Mouse (Mus musculus): Measurements from ENCODE around the gene Cenps. TPM values are rescaled to one million over a fixed set of nuclear protein-coding genes. Genes with fewer than 3 reads are reported as not detected.
"Not testable (repeated sequence)": the region's sequence is repeated elsewhere in the genome, so short reads cannot be mapped to it uniquely, and the experiment has no call there.

The Cenps gene
- total RNA-seq, 2 experiments from 2014 or later = 23.8 to 28.4 TPM

DNA sequence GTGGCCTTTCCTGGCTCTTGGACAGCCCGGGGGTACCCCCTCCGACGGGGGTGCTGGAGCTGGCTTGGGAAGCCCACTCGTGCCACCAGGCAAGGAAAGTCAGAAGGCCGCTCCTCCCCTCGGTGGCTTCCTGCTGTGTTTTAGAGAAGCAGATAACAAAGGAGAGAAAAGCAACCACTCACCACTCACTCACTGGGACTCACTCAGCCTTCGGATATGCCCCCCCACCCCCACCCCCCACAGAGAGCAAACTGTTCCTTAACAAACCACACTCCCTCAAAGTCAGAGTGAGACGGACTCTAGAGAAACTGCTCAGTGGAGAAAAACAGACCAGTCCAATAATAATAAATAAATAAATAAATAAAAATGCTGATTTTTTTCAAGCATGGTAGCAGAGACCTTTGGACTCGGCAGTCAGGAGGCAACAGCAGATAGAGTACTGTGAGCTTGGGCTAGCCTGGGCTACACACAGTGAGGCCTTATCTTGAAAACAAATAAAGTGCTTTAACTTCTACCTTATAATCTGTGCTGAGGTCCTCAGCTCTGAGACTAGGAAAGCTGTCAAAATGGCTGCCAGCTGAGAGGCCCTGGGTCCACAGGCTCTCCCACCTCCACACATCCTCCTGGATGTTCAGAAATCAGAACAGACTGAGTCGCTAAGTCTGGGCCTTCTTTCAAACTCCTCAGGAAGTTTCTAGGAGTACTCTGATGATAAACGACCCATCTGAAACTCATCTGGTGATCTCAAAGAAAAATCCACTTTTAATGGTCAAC is 11.9 kb downstream of the Cenps start:
- DNase-seq (ENCODE audit: low spot score in 2 of 2) = no peak

DNA sequence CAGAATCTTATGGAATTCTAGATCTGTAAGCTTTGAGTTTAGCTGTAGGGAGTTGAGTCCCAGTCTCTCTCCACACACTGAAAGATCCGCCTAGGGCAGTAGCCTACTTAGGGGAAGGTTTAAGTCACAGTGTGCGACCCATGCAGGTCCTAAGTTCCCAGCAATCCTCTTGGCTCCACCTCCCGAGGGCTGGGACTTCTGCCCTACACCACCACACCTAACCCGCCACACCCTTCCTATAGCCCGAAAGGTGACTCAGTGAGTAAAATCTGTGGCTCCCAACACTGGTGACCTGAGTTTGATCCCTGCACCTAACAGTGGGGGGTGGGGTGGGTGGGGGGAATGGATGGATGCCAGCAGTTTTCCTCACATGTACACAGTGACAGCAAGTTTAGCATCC is 14.0 kb downstream of the Cenps start:
- DNase-seq (ENCODE audit: low spot score in 2 of 2) = no peak

DNA sequence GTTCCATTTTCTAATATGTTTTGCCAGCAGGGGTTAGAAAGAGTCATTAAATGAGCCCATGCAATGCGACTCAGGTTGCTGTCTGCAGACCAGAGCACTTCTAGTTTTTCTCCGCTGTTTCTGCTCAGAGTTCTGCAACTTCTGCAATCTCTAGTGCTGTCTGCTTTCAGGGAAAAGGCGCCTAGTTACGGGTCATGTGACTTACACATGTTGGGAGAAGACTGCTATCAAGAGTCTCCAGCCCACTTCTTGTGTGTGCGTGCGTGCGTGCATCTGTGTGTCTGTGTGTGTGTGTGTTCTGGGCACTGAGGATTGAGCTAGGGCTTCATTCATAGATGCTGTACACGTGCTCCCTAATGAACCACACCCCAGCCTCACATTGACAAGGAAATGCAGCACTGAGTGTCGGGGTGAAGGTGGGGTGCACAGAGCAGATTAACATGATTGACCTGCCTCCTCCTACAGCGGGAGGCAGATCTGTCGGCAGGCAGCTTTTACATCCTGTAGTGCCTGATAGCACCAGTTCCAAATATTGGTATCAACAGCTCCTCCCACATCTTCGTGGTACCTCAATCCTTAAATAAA is 17.4 kb downstream of the Cenps start:
- not testable (repeated sequence) for DNase-seq (ENCODE audit: low spot score in 2 of 2)

DNA sequence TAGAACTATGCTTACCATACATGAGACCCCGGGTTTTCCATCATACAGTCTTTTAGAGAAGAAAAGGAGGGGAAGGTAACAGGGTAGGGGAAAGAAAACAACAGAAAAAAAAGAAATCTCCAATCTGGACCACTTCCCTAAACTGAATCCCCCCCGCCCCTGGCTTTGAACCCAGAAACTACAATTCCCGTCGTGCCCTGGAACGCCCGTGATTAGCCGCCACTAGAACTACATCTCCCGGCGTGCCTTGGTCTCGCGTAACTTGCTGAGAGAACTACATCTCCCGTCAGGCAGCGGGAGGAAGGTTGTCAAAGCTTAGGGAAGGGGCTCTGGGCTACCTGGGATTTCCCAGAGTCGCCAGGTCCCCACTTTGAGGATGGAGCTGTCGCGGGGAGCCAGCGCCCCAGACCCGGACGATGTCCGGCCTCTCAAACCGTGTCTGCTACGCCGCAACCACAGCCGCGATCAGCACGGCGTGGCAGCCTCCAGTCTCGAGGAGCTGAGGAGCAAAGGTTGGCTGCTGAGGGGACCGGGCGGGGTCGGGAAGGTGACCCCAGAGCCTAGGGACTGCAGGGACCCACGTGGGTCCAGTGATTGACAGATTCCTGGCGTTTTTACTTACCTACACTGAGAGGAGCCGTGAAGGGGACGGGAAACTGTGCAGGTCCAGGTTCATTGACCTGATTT is 33.4 kb downstream of the Cenps start, which contains the start of gene Dffa:
Gene Dffa, plus strand, starts transcription at position 272 of the 687 bp plus-strand sequence.
- DNase-seq (ENCODE audit: low spot score in 2 of 2) = peak; percentile 91 to 93

DNA sequence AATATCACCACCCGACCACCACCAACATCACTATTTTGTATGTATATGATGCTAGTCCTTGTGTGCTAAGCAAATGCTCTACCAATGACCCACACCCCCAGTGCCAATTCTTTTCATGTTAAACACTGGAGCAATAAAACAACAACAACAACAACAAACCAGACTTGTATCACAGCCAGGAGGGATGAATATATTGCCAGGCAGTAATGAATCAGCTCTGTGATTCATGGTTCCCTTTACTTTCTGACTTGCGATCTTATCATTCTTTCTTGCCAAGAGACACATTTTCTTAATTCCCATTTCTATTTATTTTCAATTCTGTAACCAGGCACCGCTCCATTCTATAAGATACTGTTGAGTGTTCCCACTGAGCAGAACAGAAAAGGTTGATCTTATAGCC is 36.0 kb downstream of the Cenps start:
- DNase-seq (ENCODE audit: low spot score in 2 of 2) = no peak

DNA sequence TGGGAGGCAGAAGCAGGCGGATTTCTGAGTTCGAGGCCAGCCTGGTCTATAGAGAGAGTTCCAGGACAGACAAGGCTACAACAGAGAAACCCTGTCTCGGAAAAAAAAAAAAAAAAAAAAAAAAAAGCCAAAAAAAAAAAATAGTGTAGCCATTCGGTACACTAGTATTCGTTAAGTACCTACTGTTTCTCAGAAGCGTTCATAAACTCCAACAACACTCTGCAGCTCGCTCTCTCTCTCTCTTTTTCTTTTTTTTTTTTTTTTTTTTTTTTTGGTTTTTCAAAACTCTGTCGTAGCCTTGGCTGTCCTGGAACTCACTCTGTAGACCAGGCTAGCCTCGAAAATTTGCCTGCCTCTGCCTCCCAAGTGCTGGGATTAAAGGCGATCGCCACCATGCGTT is 37.0 kb downstream of the Cenps start:
- not testable (repeated sequence) for DNase-seq (ENCODE audit: low spot score in 2 of 2)

DNA sequence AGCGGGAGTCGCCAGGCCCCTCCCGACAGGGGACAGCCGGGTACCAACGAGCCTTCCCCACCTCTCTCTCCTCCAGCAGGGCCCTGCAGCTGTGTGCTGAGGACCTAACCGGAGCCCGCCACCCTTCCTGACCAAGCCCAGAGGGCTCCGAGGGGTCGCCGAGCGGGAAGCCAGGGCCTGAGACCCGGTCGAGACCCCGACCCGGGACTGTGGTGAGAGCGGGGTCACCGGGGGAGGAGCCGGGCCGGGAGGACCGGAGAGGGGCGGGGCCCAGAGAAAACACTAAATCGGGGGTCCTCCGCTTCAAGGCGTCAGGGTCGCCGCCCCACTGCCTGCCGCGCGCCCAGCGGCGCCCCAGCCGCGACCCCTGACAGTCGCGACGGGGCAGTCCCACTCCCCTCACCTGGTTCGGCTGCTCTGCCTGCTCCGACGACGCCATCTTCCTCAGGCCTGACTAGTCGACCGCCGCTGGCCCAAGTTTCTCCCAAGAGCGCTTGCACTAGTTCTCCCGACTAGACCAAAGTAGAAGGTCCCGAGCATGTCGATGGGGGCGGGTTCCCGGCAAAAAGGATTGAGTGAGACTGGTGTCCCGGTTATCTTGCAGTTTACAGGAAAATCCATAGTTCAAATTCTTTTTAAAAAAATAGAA is 37.9 kb downstream of the Cenps start, which contains the start of gene Pex14:
Gene Pex14, minus strand, starts transcription at position 508 of the 649 bp plus-strand sequence.
- DNase-seq (ENCODE audit: low spot score in 2 of 2) = peak; percentile 91 to 94

DNA sequence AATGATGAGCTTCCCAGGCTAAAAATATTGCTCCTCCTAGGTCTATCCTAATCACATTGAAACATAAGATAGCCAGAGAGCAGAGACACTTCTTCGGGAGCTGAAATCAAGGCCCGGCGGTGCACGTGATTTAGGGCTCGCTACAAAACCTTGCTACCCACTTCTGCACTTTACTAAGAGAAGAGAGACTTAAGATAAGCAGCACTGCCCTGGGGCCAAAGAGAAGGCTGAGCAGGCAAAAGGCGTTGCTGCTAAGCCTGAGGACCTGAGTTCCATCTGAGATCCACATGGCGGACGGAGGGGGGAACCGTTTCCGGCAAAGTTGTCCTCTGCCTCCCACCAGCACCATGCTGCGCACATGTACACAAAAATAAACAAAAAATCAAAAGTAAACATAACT is 38.9 kb downstream of the Cenps start:
- no peak for DNase-seq (ENCODE audit: low spot score in 2 of 2)

DNA sequence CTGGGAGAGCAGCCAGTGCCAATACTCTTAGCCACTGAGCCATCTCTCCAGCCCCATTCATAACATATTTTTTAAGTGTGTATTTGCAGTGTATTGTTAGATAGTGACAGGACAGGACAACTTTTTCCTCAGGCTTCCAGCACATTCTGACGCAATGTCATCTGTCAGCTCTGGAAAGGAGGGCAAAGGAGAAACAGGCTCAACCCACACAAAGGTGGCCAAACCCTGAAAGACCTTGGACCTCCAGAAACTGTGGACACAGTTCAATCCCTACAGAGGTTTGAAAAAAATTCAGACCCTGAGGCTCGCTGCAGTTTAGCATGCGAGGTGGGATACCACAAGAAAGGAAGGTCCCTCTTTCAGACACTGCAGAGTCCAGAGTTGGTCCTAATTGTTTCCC is 39.5 kb downstream of the Cenps start:
- no peak for DNase-seq (ENCODE audit: low spot score in 2 of 2)

DNA sequence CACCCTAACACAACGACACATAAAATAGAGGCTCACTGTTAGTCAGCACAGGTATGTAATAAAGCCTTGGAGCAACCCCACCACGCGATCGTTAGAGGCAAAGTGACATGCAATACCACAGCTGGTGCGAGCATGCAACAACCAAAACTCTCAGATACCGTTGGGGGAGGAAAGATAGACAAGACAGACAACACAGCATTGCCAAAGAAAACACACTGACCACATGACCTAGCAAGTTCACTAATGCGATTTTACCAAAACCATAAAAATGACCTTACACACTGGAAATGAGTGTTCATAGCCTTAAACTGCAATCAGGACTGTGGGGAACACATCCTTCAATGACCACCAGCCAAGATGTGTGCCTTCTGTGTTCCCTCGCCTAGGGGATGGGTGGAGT is 46.1 kb downstream of the Cenps start:
- no peak for DNase-seq (ENCODE audit: low spot score in 2 of 2)

DNA sequence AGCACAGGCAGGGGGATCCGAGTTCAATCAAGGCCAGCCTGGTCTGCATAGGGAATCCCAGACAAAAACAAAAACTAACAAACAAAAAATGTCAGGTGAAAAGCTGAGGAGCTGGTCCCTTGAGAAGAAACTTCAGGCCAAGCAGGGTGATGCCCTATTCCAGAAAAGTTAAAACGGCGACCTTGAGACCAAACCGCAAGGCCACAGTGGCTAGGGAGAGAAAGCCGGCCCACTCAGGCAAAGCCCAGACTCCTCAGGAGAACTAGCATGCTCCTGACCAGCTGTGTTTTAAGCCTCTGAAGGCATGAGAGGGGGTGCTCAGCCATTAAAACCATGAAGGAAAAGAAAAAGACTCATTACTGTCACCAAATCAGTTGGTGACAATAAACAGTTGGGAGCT is 52.0 kb downstream of the Cenps start:
- DNase-seq (ENCODE audit: low spot score in 2 of 2) = no peak

DNA sequence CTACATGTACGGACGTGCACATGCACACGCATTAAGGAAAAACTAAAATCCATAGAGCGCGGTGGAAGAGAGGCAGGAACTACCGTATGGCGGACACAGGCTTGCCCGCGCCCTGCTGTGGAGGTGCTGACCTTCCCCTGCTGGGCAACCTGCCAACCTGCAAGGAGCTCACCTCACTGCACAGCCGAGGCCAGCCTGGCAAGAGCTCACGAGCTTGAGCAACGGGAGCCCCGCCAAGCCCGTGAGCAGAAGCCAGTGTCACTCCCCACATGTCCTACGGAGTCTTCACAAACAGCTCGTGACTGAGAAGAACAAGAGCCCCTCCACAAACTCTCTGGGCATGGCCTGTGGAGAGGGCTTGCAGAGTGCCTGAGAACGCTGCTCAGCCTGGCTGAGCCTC is 55.9 kb downstream of the Cenps start:
- no peak for DNase-seq (ENCODE audit: low spot score in 2 of 2)

DNA sequence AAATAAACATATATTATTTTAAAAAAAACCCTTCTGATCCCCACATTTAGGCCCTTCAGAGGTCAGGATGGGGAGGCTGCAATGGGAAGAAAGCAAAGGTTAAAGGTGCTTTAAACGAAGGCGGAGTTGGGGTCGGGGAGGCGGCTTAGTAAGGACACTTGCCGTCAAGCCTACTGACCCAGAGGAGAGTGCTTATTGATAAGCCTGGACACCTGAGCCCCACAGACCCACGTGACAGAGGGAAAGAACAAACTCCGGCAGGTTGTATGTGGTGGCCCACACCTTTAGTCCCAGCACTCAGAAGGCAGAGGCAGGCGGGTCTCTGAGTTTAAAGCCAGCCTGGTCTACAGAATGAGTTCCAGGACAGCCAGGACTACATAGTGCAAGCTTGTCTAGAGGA is 57.3 kb downstream of the Cenps start:
- no peak for DNase-seq (ENCODE audit: low spot score in 2 of 2)

DNA sequence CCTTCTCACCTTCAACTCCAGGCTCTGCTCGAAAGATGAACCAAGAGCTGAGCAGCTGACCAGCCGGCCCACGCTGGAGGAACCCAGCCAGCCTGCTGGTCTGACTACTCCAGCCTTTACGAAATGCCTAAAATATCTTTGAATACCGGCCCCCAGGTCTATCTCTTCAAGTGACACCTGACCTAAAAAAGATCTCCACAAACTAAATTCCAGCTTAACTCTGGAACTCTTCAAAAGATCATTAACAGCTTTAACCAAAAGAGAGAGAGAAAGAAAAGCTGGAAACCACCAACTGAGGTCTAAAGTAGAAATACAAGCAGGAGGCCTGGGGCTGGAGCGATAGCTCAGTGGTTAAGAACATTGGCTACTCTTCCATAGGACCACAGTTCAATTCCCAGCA is 57.8 kb downstream of the Cenps start:
- DNase-seq (ENCODE audit: low spot score in 2 of 2) = no peak

DNA sequence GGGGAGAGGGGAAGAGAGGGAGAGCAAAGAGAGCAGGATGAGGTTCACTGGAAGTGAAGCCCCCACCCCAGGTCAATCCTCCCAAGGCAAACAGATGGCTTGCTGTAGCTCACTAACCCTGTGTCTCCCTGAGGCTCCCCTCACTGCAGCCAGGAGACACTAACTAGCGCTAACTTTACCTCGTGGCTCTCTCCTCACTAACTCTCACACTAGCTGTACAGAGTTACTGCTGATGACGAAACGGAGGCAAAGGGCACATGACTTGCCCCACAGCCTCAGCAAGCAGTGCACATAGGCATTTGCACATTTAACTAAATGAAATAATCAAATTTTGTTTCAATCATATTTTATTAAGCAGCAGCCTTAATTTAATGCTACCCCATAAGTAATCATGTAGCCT is 59.2 kb downstream of the Cenps start:
- no peak for DNase-seq (ENCODE audit: low spot score in 2 of 2)

Other genes starting within 250 kb of the Cenps start
- gene Pex14, start 37.8 kb downstream of the Cenps start, total RNA-seq (2021) = 10 to 100 TPM; 32.2 to 33.2 TPM
- 10 to 100 TPM; 42.4 to 47.3 TPM for gene Dffa, start 33.5 kb downstream of the Cenps start, total RNA-seq (2021)
- gene Cort, start 10.9 kb downstream of the Cenps start, total RNA-seq (2021) = 10 to 100 TPM; 17.8 to 22.2 TPM
- 10 to 100 TPM; 52.0 to 52.1 TPM for gene Pgd, start 29.1 kb upstream of the Cenps start, total RNA-seq (2021)
- gene Kif1b, start 170.1 kb upstream of the Cenps start, total RNA-seq (2021) = 100 to 1,000 TPM; 402 to 413 TPM